Mouse (Mus musculus): ENCODE results near the gene Shld2. TPM values are rescaled to one million over a fixed set of nuclear protein-coding genes. Genes with fewer than 3 reads are reported as not detected.

The Shld2 gene
- polyA plus RNA-seq, 1 experiment from 2014 or later, result 8.6 TPM

GRCm38 (mm10) chr14:34219295-34219694, 91.0 kb downstream of the Shld2 start, which contains the start of gene Syt15:
Gene Syt15, plus strand, starts transcription at chr14:34219595.
- 54% methylated on average over 6 of the region's 6 CpGs for WGBS
- Histone ChIP-seq H3K27ac (ENCODE audit: low read length) (no peak within 1 kb of the TSS), H3K4me2 (replicated peaks; ENCODE audit: low read depth, low read length) (peak within 1 kb of the TSS; percentile 49), H3K27me3 (ENCODE audit: control insufficient read depth, insufficient read depth, low read length) (peaks cover 9% of the 10 kb centered on the region; the same call in 1 of the 2 replicates), H3K9me3 (ENCODE audit: control insufficient read depth, low read depth, low read length) (no peaks in the 10 kb centered on the region), H3K9ac (replicated peaks; ENCODE audit: low read depth, low read length) (no peak within 1 kb of the TSS), H3K4me1 (ENCODE audit: control insufficient read depth, insufficient read depth, low read length) (peaks cover 2% of the 10 kb centered on the region; the same call in 1 of the 2 replicates), H3K4me3 (ENCODE audit: low read depth, low read length) (peak within 1 kb of the TSS; percentile 22; the same call in 1 of the 2 replicates), H3K36me3 (ENCODE audit: control insufficient read depth, insufficient read depth, low read length) (no peaks in the 10 kb centered on the region)
- ATAC-seq (ENCODE audit: insufficient number of reproducible peaks, insufficient read depth, low FRiP score, low read depth), result no peak

DNA sequence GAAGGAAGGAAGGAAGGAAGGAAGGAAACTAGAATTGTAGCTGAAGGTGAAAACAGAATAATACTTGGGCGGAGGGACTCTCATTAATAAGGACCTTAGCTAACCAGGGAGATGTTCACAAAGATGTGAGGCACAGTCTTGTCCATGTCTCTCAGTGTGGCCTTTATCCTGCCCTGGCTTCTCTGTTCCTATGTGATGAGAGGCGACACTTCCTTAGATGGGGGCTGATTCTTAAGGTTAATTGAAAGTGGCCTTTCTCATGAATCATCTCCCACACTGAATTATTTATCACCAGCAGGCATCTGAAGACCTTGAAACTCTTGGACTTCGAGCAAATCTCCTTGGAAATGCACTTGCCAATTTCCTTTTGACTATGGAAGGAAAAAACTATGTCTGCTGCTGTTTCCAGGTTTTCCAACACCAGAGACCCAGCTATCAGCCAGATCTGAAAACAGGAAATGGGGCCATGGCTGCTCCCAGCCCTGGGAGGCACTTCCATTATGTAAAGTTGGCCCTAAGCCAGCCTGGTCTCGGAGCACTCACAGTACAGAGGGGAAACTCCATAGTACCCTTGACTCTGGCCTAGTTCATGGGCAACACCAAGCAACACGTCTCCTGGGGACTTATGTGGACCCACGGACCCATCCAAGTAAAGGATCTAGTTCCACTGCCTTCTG, 94.7 kb downstream of the Shld2 start:
- ATAC-seq (ENCODE audit: insufficient number of reproducible peaks, insufficient read depth, low FRiP score, low read depth), result peak; percentile 65; the same call in 1 of the 2 replicates
- 55% methylated on average over 6 of the region's 6 CpGs for WGBS
- no peak overlapping the region for H3K9ac ChIP-seq (replicated peaks; ENCODE audit: low read depth, low read length)
- no peaks in the 10 kb centered on the region for H3K9me3 ChIP-seq (ENCODE audit: control insufficient read depth, low read depth, low read length)
- H3K36me3 ChIP-seq (ENCODE audit: control insufficient read depth, insufficient read depth, low read length), result no peaks in the 10 kb centered on the region
- no peak overlapping the region for H3K4me3 ChIP-seq (ENCODE audit: low read depth, low read length)
- H3K4me1 ChIP-seq (ENCODE audit: control insufficient read depth, insufficient read depth, low read length), result peaks cover 2% of the 10 kb centered on the region; the same call in 1 of the 2 replicates
- no peak overlapping the region; the same call in 1 of the 2 replicates for H3K27ac ChIP-seq (ENCODE audit: low read length)
- no peak overlapping the region for H3K4me2 ChIP-seq (replicated peaks; ENCODE audit: low read depth, low read length)
- H3K27me3 ChIP-seq (ENCODE audit: control insufficient read depth, insufficient read depth, low read length), result peaks cover 9% of the 10 kb centered on the region; the same call in 1 of the 2 replicates

DNA sequence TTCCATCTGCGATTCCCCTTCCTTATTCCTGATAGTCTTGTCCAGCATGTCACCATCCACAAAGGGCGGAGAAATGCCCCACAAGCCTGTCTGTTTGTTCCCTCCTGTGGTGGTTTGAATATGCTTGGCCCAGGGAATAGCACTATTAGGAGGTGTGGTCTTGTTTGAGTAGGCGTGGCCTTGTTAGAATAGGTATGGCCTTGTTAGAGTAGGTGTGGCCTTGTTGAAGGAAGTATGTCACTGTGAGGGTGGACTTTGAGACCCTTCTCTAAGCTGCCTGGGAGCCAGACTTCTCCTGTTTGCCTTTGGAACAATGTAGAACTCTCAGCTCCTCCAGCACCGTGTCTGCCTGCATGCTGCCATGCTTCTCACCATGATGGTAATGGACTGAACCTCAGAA, 100.4 kb downstream of the Shld2 start:
- no peak overlapping the region for H3K4me3 ChIP-seq (ENCODE audit: low read depth, low read length)
- H3K9ac ChIP-seq (replicated peaks; ENCODE audit: low read depth, low read length), result no peak overlapping the region
- no peak overlapping the region for H3K27ac ChIP-seq (ENCODE audit: low read length)
- H3K36me3 ChIP-seq (ENCODE audit: control insufficient read depth, insufficient read depth, low read length), result no peaks in the 10 kb centered on the region
- no peaks in the 10 kb centered on the region for H3K27me3 ChIP-seq (ENCODE audit: control insufficient read depth, insufficient read depth, low read length)
- WGBS, result 87% methylated on average over 4 of the region's 4 CpGs
- ATAC-seq (ENCODE audit: insufficient number of reproducible peaks, insufficient read depth, low FRiP score, low read depth), result no peak
- H3K9me3 ChIP-seq (ENCODE audit: control insufficient read depth, low read depth, low read length), result no peaks in the 10 kb centered on the region
- H3K4me1 ChIP-seq (ENCODE audit: control insufficient read depth, insufficient read depth, low read length), result no peaks in the 10 kb centered on the region
- no peak overlapping the region for H3K4me2 ChIP-seq (replicated peaks; ENCODE audit: low read depth, low read length)

- Histone ChIP-seq H3K36me3 (ENCODE audit: control insufficient read depth, insufficient read depth, low read length) (no peaks in the 10 kb centered on the region), H3K27me3 (ENCODE audit: control insufficient read depth, insufficient read depth, low read length) (no peaks in the 10 kb centered on the region), H3K4me3 (ENCODE audit: low read depth, low read length) (no peak overlapping the region), H3K27ac (ENCODE audit: low read length) (no peak overlapping the region), H3K4me1 (ENCODE audit: control insufficient read depth, insufficient read depth, low read length) (no peaks in the 10 kb centered on the region), H3K4me2 (replicated peaks; ENCODE audit: low read depth, low read length) (no peak overlapping the region), H3K9me3 (ENCODE audit: control insufficient read depth, low read depth, low read length) (no peaks in the 10 kb centered on the region), H3K9ac (replicated peaks; ENCODE audit: low read depth, low read length) (no peak overlapping the region)
- ATAC-seq (ENCODE audit: insufficient number of reproducible peaks, insufficient read depth, low FRiP score, low read depth), result no peak
- 61% methylated on average over 4 of the region's 4 CpGs for whole genome bisulfite sequencing
Observed at GRCm38 (mm10) chr14:34209080-34209479, 101.2 kb downstream of the Shld2 start.

DNA sequence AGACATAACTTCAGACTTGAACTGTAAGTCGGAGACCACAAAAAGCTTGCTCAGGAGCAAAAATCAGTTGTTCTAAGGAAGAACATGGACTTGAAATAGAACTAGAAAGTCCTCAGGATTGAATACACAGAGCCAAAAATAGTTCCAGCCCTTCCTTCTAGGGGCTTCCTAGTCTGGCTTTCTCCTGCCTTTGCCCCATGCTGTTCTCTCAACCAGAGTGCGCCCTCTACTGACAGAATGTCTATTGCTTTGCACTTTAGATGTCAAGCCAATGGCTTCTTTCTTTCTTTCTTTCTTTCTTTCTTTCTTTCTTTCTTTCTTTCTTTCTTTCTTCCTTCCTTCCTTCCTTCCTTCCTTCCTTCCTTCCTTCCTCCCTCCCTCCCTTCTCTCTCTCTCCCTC, 101.6 kb downstream of the Shld2 start:
- H3K4me1 ChIP-seq (ENCODE audit: control insufficient read depth, insufficient read depth, low read length), result no peaks in the 10 kb centered on the region
- ATAC-seq (ENCODE audit: insufficient number of reproducible peaks, insufficient read depth, low FRiP score, low read depth), result no peak
- H3K9me3 ChIP-seq (ENCODE audit: control insufficient read depth, low read depth, low read length), result no peaks in the 10 kb centered on the region
- no peaks in the 10 kb centered on the region for H3K36me3 ChIP-seq (ENCODE audit: control insufficient read depth, insufficient read depth, low read length)
- no peak overlapping the region for H3K27ac ChIP-seq (ENCODE audit: low read length)
- no peak overlapping the region for H3K4me3 ChIP-seq (ENCODE audit: low read depth, low read length)
- H3K27me3 ChIP-seq (ENCODE audit: control insufficient read depth, insufficient read depth, low read length), result no peaks in the 10 kb centered on the region
- no peak overlapping the region for H3K4me2 ChIP-seq (replicated peaks; ENCODE audit: low read depth, low read length)
- 47% methylated on average over 2 of the region's 2 CpGs for WGBS
- H3K9ac ChIP-seq (replicated peaks; ENCODE audit: low read depth, low read length), result no peak overlapping the region

GRCm38 (mm10) chr14:34207996-34208395, 102.3 kb downstream of the Shld2 start:
- WGBS, result 68% methylated on average over 6 of the region's 6 CpGs

GRCm38 (mm10) chr14:34201231-34202035, 108.9 kb downstream of the Shld2 start, which contains the start of gene Gprin2:
Gene Gprin2, minus strand, starts transcription at chr14:34201653.
- Histone ChIP-seq H3K27ac (ENCODE audit: low read length) (no peak within 1 kb of the TSS), H3K4me2 (replicated peaks; ENCODE audit: low read depth, low read length) (peak within 1 kb of the TSS; percentile 77), H3K36me3 (ENCODE audit: control insufficient read depth, insufficient read depth, low read length) (no peaks in the 10 kb centered on the region), H3K9me3 (ENCODE audit: control insufficient read depth, low read depth, low read length) (no peaks in the 10 kb centered on the region), H3K4me1 (ENCODE audit: control insufficient read depth, insufficient read depth, low read length) (0 out of 2 replicates have a peak, but pooled peaks cover 3% of the 10 kb centered on the region), H3K4me3 (ENCODE audit: low read depth, low read length) (peak within 1 kb of the TSS; percentile 66), H3K27me3 (ENCODE audit: control insufficient read depth, insufficient read depth, low read length) (no peaks in the 10 kb centered on the region), H3K9ac (replicated peaks; ENCODE audit: low read depth, low read length) (peak within 1 kb of the TSS; percentile 42)
- ATAC-seq (ENCODE audit: insufficient number of reproducible peaks, insufficient read depth, low FRiP score, low read depth), result peak; percentile 64
- 4% methylated on average over 44 of the region's 52 CpGs for WGBS

More at GRCm38 (mm10) chr14:34207996-34208395, 102.3 kb downstream of the Shld2 start:
- Histone ChIP-seq H3K4me1 (ENCODE audit: control insufficient read depth, insufficient read depth, low read length) (no peaks in the 10 kb centered on the region), H3K36me3 (ENCODE audit: control insufficient read depth, insufficient read depth, low read length) (no peaks in the 10 kb centered on the region), H3K9ac (replicated peaks; ENCODE audit: low read depth, low read length) (no peak overlapping the region), H3K27ac (ENCODE audit: low read length) (no peak overlapping the region), H3K4me2 (replicated peaks; ENCODE audit: low read depth, low read length) (no peak overlapping the region), H3K27me3 (ENCODE audit: control insufficient read depth, insufficient read depth, low read length) (no peaks in the 10 kb centered on the region), H3K4me3 (ENCODE audit: low read depth, low read length) (no peak overlapping the region), H3K9me3 (ENCODE audit: control insufficient read depth, low read depth, low read length) (no peaks in the 10 kb centered on the region)
- ATAC-seq (ENCODE audit: insufficient number of reproducible peaks, insufficient read depth, low FRiP score, low read depth), result no peak

GRCm38 (mm10) chr14:34200738-34201230, 109.5 kb downstream of the Shld2 start:
- Histone ChIP-seq H3K4me3 (ENCODE audit: low read depth, low read length) (peak overlapping the region; percentile 66), H3K27ac (ENCODE audit: low read length) (no peak overlapping the region), H3K9ac (replicated peaks; ENCODE audit: low read depth, low read length) (peak overlapping the region; percentile 42; the same call in 1 of the 2 replicates), H3K27me3 (ENCODE audit: control insufficient read depth, insufficient read depth, low read length) (no peaks in the 10 kb centered on the region), H3K4me1 (ENCODE audit: control insufficient read depth, insufficient read depth, low read length) (0 out of 2 replicates have a peak, but pooled peaks cover 3% of the 10 kb centered on the region), H3K36me3 (ENCODE audit: control insufficient read depth, insufficient read depth, low read length) (no peaks in the 10 kb centered on the region), H3K9me3 (ENCODE audit: control insufficient read depth, low read depth, low read length) (no peaks in the 10 kb centered on the region), H3K4me2 (replicated peaks; ENCODE audit: low read depth, low read length) (peak overlapping the region; percentile 77)
- 5% methylated on average over 19 of the region's 19 CpGs for WGBS
- ATAC-seq (ENCODE audit: insufficient number of reproducible peaks, insufficient read depth, low FRiP score, low read depth), result peak; percentile 60

Data from stomach, embryonic 14.5 days (tissue).